Mouse (Mus musculus) liver, embryonic 16.5 days (tissue): ENCODE measurements around the gene Adgrv1. TPM values are rescaled to one million over a fixed set of nuclear protein-coding genes. Genes with fewer than 3 reads are reported as not detected.

Source experiments
- ATAC-seq: fragments of 200-750 bp; cut with Nextera tagmentation; 2 replicates; pipeline ENCODE4 v1.8.0; 2017; ENCODE audit warnings: low read depth, mild to moderate bottlenecking, moderate number of reproducible peaks, moderate library complexity
- H3K27ac ChIP-seq: fragments of 300-500 bp; sonication (generic); 2 replicates; pipeline ENCODE4 v1.5.1; 2014; ENCODE audit warnings: mild to moderate bottlenecking, low read length
- H3K27me3 ChIP-seq: fragments of 300-500 bp; sonication (generic); 2 replicates; pipeline ENCODE4 v1.6.1; 2014; ENCODE audit warnings: low read depth, low read length, mixed read lengths; ENCODE audit not compliant: control insufficient read depth, insufficient read depth
- H3K36me3 ChIP-seq: fragments of 300-500 bp; sonication (generic); 2 replicates; pipeline ENCODE4 v1.6.1; 2014; ENCODE audit warnings: mild to moderate bottlenecking; ENCODE audit not compliant: control insufficient read depth, insufficient read depth
- H3K4me1 ChIP-seq: fragments of 300-500 bp; sonication (generic); 2 replicates; pipeline ENCODE4 v1.6.1; 2014; ENCODE audit warnings: low read depth, low read length, mixed read lengths; ENCODE audit not compliant: control insufficient read depth
- H3K4me2 ChIP-seq: fragments of 300-500 bp; sonication (generic); 2 replicates; pipeline ENCODE4 v1.6.1; 2014; ENCODE audit warnings: low read depth, low read length, mixed read lengths
- H3K4me3 ChIP-seq: fragments of 300-500 bp; sonication (generic); 2 replicates; pipeline ENCODE4 v1.5.1; 2014; ENCODE audit warnings: low read depth, mild to moderate bottlenecking, low read length
- H3K9ac ChIP-seq: fragments of 300-500 bp; sonication (generic); 2 replicates; pipeline ENCODE4 v1.6.1; 2014; ENCODE audit warnings: low read depth, low read length
- H3K9me3 ChIP-seq: fragments of 300-500 bp; sonication (generic); replicated peaks from 2 replicates; pipeline ENCODE4 v1.6.1; 2016; ENCODE audit warnings: low read length; ENCODE audit not compliant: control insufficient read depth
- WGBS: fragments of 180-500 bp; shearing (Covaris S2); extraction: QIAGEN DNeasy Blood & Tissue Kit; methylation state at CpG from one replicate; pipeline ENCODE4 v1.1.7; 2014; ENCODE audit not compliant: insufficient replicate concordance; 5-methylcytosine and 5-hydroxymethylcytosine counted together
- polyA plus RNA-seq: library from polyadenylated mRNA; unstranded; fragments of >200 nt; fragmentation: Nextera tagmentation; extraction: Ambion mirVana; gene quantifications from 2 replicates; pipeline ENCODE4 v1.2.1, GENCODE M21; 2015

Adgrv1 gene
- polyA plus RNA-seq, 1 experiment from 2014 or later, result 0.17 TPM

GRCm38 (mm10) chr13:81347261-81347980, 285.5 kb downstream of the Adgrv1 start:
- no peaks in the 10 kb centered on the region for H3K27me3 ChIP-seq
- no peak overlapping the region for H3K4me3 ChIP-seq
- no peak overlapping the region for H3K9ac ChIP-seq
- no peak overlapping the region for H3K4me2 ChIP-seq
- WGBS, result 45% methylated on average over 15 of the region's 15 CpGs
- no peaks in the 10 kb centered on the region; the same call in 1 of the 2 replicates for H3K4me1 ChIP-seq
- H3K27ac ChIP-seq, result no peak overlapping the region
- no peaks in the 10 kb centered on the region for H3K9me3 ChIP-seq
- no peak for ATAC-seq
- no peaks in the 10 kb centered on the region for H3K36me3 ChIP-seq

- Histone ChIP-seq H3K4me2 (no peak overlapping the region), H3K27me3 (no peaks in the 10 kb centered on the region), H3K9ac (no peak overlapping the region), H3K9me3 (no peaks in the 10 kb centered on the region), H3K4me3 (no peak overlapping the region), H3K27ac (no peak overlapping the region), H3K4me1 (no peaks in the 10 kb centered on the region), H3K36me3 (no peaks in the 10 kb centered on the region)
- ATAC-seq, result peak; percentile 61
- 42% methylated on average over 2 of the region's 2 CpGs for WGBS
Observed at GRCm38 (mm10) chr13:81342987-81343596, 289.9 kb downstream of the Adgrv1 start.

- 56% methylated on average over 1 of the region's 1 CpGs for WGBS
Observed at GRCm38 (mm10) chr13:81335241-81335640, 297.7 kb downstream of the Adgrv1 start.

GRCm38 (mm10) chr13:81332018-81332417, 300.9 kb downstream of the Adgrv1 start:
- 24% methylated on average over 3 of the region's 3 CpGs for WGBS
- Histone ChIP-seq H3K9me3 (no peaks in the 10 kb centered on the region), H3K4me2 (no peak overlapping the region), H3K27me3 (no peaks in the 10 kb centered on the region), H3K4me1 (no peaks in the 10 kb centered on the region; the same call in none of the 2 replicates), H3K36me3 (no peaks in the 10 kb centered on the region), H3K9ac (no peak overlapping the region), H3K4me3 (no peak overlapping the region), H3K27ac (no peak overlapping the region)
- ATAC-seq, result peak; percentile 31; the same call in 1 of the 2 replicates

More at GRCm38 (mm10) chr13:81335241-81335640, 297.7 kb downstream of the Adgrv1 start:
- Histone ChIP-seq H3K4me1 (no peaks in the 10 kb centered on the region; the same call in none of the 2 replicates), H3K27ac (no peak overlapping the region), H3K27me3 (no peaks in the 10 kb centered on the region), H3K9me3 (no peaks in the 10 kb centered on the region), H3K9ac (no peak overlapping the region), H3K36me3 (no peaks in the 10 kb centered on the region), H3K4me2 (no peak overlapping the region), H3K4me3 (no peak overlapping the region)
- peak; percentile 39; the same call in 1 of the 2 replicates for ATAC-seq

- Histone ChIP-seq H3K4me3 (no peak overlapping the region), H3K27me3 (no peaks in the 10 kb centered on the region), H3K27ac (0 out of 2 replicates have a peak overlapping the region, but pooled peaks have one; percentile 26), H3K4me1 (no peaks in the 10 kb centered on the region; the same call in none of the 2 replicates), H3K36me3 (no peaks in the 10 kb centered on the region), H3K9me3 (no peaks in the 10 kb centered on the region), H3K4me2 (no peak overlapping the region), H3K9ac (no peak overlapping the region)
- 51% methylated on average over 5 of the region's 5 CpGs for WGBS
- peak; percentile 86 for ATAC-seq
Observed at GRCm38 (mm10) chr13:81329762-81330161, 303.2 kb downstream of the Adgrv1 start.

- Histone ChIP-seq H3K4me2 (no peak overlapping the region), H3K9me3 (no peaks in the 10 kb centered on the region), H3K4me1 (no peaks in the 10 kb centered on the region; the same call in none of the 2 replicates), H3K4me3 (no peak overlapping the region), H3K27me3 (no peaks in the 10 kb centered on the region), H3K36me3 (no peaks in the 10 kb centered on the region), H3K27ac (no peak overlapping the region), H3K9ac (no peak overlapping the region)
- 60% methylated on average over 1 of the region's 1 CpGs for WGBS
- no peak for ATAC-seq
Observed at GRCm38 (mm10) chr13:81328181-81328580, 304.8 kb downstream of the Adgrv1 start.

GRCm38 (mm10) chr13:81325606-81326215, 307.2 kb downstream of the Adgrv1 start:
- Histone ChIP-seq H3K27me3 (no peaks in the 10 kb centered on the region), H3K4me2 (no peak overlapping the region), H3K36me3 (no peaks in the 10 kb centered on the region), H3K4me1 (no peaks in the 10 kb centered on the region; the same call in 1 of the 2 replicates), H3K9me3 (no peaks in the 10 kb centered on the region), H3K27ac (peak overlapping the region; percentile 75; the same call in 1 of the 2 replicates), H3K9ac (no peak overlapping the region), H3K4me3 (no peak overlapping the region)
- peak; percentile 76 for ATAC-seq
- WGBS, result 52% methylated on average over 2 of the region's 2 CpGs

- Histone ChIP-seq H3K4me2 (no peak overlapping the region), H3K27ac (no peak overlapping the region), H3K9ac (no peak overlapping the region), H3K27me3 (no peaks in the 10 kb centered on the region), H3K9me3 (no peaks in the 10 kb centered on the region), H3K36me3 (no peaks in the 10 kb centered on the region), H3K4me3 (no peak overlapping the region), H3K4me1 (no peaks in the 10 kb centered on the region; the same call in 1 of the 2 replicates)
- WGBS, result 64% methylated on average over 3 of the region's 3 CpGs
- 0 out of 2 replicates have a peak, but pooled peaks have one; percentile 35 for ATAC-seq
Observed at GRCm38 (mm10) chr13:81323546-81324316, 309.2 kb downstream of the Adgrv1 start.
